Mouse (Mus musculus) G1E (cell line): ENCODE measurements around the gene Ccr10.

Source experiments
- CTCF ChIP-seq: IDR thresholded peaks from 2 replicates; pipeline ENCODE4 v1.5.1; 2012; ENCODE audit warnings: low read depth, low read length, inconsistent platforms, mixed read lengths
- GATA1 ChIP-seq: IDR thresholded peaks from 2 replicates; pipeline ENCODE4 v1.6.1; 2012; ENCODE audit warnings: borderline replicate concordance, low read length, inconsistent platforms, mixed read lengths
- GATA2 ChIP-seq: IDR thresholded peaks from 2 replicates; pipeline ENCODE4 v1.6.1; 2012; ENCODE audit warnings: low read depth, low read length, inconsistent platforms, borderline replicate concordance
- POLR2AphosphoS5 ChIP-seq: IDR thresholded peaks from 2 replicates; pipeline ENCODE4 v1.6.1; 2012; ENCODE audit warnings: low read depth, low read length, inconsistent platforms; ENCODE audit not compliant: insufficient replicate concordance
- TAL1 ChIP-seq: conservative IDR thresholded peaks from 2 replicates; pipeline ENCODE4 v1.6.1; 2012; ENCODE audit warnings: low read depth, low read length, inconsistent platforms, mixed read lengths

DNA sequence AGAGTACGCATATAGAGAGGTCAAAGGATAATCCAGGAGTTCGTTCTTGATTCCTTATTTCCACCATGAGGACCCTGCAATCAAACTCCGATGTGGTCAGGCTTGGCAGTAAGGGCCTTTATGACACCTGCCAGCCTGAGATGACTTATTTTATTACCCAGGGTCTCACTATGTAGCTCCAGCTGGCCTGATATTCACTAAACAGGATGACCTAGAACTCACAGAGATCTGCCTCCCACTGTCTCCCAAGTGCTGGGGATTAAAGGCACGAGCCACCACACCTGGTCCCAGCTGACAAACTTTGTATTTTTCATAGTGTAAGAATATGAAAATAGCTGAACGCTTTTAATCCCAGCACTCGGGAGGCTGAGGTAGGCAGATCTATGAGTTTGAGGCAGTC, 20.1 kb downstream of the Ccr10 start:
- no peak for TF ChIP-seq CTCF
- no peak for TF ChIP-seq TAL1
- TF ChIP-seq GATA1: no peak
- TF ChIP-seq GATA2: no peak
- no peak for TF ChIP-seq POLR2AphosphoS5
